Mouse (Mus musculus): ENCODE data around the gene Gm7029. TPM values are rescaled to one million over a fixed set of nuclear protein-coding genes. Genes with fewer than 3 reads are reported as not detected.
A peak's percentile ranks its signal among the peaks of the same experiment; 100 is the strongest.

The Gm7029 gene
- polyA plus RNA-seq, 1 experiment from 2014 or later: not detected

DNA sequence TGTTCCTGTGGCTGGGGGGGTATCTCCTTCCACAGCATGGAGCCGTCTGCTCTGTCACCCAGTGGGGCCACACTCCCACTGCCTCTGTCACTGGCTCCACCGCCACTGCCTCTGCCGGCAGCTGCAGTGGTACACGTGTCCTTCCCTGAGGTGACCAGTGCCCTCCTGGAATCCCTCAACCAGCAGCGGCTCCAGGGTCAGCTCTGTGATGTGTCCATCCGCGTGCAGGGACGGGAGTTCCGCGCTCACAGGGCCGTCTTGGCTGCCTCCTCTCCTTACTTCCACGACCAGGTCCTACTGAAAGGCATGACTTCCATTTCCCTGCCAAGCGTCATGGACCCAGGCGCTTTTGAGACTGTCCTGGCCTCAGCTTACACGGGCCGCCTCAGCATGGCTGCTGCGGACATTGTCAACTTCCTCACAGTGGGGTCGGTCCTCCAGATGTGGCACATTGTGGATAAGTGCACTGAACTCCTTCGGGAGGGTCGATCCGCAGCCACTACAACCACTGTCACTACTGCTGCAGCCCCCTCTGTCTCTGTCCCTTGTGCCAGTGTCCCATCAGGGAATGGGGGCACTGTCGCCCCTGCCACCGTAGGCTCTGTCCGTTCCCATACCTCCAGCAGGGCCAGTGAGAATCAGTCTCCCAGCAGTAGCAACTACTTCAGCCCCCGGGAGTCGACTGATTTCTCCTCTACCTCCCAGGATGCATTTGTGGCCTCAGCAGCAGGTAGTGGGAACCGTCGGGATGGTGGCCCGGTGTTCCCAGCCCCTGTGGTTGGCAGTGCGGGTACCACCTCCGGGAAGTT lies 43.4 kb downstream of the Gm7029 start:
- H3K27me3 ChIP-seq (replicated peaks): no peaks in the 10 kb centered on the region
- no peaks in the 10 kb centered on the region for H3K9me3 ChIP-seq
- peaks cover 14% of the 10 kb centered on the region for H3K36me3 ChIP-seq (replicated peaks)
- no peak overlapping the region for H3K27ac ChIP-seq
- 75% methylated on average over 31 of the region's 31 CpGs for WGBS
- peak overlapping the region; percentile 45; the same call in 1 of the 2 replicates for H3K9ac ChIP-seq
- peak overlapping the region; percentile 74 for H3K4me2 ChIP-seq
- H3K4me1 ChIP-seq: peaks cover 47% of the 10 kb centered on the region
- peak overlapping the region; percentile 56 for H3K4me3 ChIP-seq
- ATAC-seq (replicated peaks): no peak

DNA sequence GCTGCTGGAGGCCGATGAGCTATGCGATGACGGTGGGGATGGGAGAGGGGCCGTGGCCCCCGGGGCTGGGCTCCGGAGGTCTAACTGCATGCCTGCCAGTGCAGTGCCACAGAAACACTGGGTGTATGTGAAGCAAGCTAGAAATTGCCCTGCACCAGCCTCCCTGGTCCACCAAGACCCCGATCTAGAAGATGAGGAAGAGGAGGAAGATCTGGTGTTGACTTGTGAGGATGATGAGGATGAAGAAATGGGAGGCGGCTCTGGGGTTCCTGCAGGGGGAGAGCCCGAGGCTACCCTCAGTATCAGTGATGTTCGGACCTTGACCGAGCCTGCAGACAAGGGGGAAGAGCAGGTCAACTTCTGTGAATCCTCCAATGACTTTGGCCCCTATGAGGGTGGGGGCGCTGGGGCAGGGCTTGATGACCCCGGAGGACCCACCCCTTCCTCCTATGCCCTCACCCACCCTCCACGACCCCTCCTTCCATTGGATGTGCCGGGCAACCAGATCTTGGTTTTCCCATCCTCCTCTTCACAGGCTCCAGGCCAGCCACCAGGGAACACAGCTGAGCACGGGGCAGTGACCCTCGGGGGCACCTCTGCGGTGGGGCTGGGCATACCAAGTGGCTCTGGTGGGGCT lies 44.1 kb downstream of the Gm7029 start:
- H3K4me2 ChIP-seq: no peak overlapping the region
- H3K4me3 ChIP-seq: no peak overlapping the region
- no peak for ATAC-seq (replicated peaks)
- peaks cover 10% of the 10 kb centered on the region; the same call in 1 of the 2 replicates for H3K36me3 ChIP-seq (replicated peaks)
- no peaks in the 10 kb centered on the region for H3K27me3 ChIP-seq (replicated peaks)
- peaks cover 44% of the 10 kb centered on the region for H3K4me1 ChIP-seq
- WGBS: 85% methylated on average over 18 of the region's 18 CpGs
- H3K9ac ChIP-seq: no peak overlapping the region
- H3K27ac ChIP-seq: no peak overlapping the region
- H3K9me3 ChIP-seq: no peaks in the 10 kb centered on the region

DNA sequence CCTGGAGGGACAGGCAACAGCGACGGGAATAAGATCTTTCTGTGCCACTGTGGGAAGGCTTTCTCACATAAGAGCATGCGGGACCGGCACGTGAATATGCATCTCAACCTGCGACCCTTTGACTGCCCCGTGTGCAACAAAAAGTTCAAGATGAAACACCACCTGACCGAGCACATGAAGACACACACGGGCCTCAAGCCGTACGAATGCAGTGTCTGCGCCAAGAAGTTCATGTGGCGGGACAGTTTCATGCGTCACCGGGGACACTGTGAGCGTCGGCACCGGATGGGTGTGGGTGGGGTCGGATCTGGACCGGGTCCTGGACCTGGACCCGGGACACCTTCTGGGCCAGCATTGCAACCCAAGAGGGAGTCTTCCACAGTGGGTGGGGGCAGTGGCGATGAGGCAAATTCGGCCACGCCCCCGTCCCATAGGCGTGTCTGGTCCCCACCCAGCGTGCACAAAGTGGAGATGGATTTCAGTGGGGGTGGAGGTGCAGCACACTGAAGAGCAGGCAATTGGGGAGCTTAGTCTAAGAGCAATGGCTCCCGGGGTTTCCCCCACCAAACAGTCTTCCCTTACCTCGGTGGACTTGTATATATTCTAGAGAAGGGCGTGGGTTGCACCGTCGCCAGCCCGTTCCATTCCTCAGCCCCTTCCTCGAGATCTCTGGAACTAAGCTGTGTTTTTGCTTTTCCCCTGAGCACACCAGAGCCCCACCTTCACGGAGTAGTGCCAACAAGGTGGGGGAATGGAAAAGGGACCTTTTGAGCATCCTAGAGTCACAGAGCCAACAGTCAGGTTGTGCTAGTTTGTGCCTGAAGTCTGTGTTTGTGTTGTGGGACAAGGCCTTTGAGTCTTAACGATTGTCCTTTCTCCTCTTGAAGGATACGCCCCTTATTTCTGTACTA lies 44.9 kb downstream of the Gm7029 start:
- 62% methylated on average over 37 of the region's 37 CpGs for WGBS
- no peaks in the 10 kb centered on the region for H3K9me3 ChIP-seq
- H3K4me3 ChIP-seq: peak overlapping the region; percentile 32; the same call in 1 of the 2 replicates
- peak overlapping the region; percentile 56 for H3K4me2 ChIP-seq
- H3K27me3 ChIP-seq (replicated peaks): no peaks in the 10 kb centered on the region
- H3K36me3 ChIP-seq (replicated peaks): peaks cover 9% of the 10 kb centered on the region; the same call in 1 of the 2 replicates
- ATAC-seq (replicated peaks): no peak
- H3K27ac ChIP-seq: no peak overlapping the region
- H3K9ac ChIP-seq: peak overlapping the region; percentile 37; the same call in 1 of the 2 replicates
- peaks cover 44% of the 10 kb centered on the region for H3K4me1 ChIP-seq

DNA sequence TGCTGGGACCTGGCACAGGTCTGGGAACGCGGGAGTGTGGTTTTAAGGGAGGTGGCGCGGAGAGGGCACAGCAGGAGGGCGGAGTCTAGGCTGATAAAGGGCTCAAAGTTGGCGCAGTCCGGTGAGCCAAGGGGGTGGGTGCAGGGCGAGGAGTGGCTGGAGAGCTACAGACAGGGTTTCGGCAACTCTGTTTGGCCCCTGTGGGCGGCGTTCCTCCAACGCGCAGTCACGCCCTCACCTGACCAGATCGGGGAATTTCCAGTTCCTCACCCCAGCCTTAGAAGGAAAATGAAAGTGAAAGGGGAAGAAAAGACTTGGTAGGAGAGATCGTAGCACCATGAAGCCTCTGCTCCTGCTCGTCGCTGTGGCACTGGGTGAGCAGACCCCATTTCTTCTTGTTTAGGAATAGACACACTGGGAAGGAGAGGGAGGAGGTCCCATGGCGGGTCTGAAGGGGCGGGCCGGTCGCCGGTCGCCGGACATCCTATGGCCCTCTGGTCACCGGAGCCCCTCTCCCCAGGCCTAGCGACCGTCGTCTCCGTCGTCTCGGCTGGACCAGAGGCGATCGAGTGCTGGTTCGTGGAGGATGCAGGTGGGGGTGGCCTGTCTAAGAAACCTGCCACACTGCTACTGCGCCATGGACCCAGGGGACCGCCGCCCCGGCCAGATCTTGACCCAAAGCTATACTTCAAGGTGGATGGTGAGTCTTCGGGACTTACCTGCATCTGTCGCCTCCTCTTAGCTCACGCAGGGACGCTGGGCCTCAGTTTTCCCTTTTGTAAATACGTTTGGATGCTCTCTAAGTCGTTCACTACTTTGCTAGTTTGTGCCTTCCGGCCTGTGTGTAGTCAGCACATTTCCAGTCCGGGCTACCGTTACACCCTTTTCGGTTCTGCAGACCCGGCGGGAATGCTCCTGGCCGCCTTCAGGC lies 46.0 kb downstream of the Gm7029 start:
- no peaks in the 10 kb centered on the region for H3K9me3 ChIP-seq
- H3K4me3 ChIP-seq: peak overlapping the region; percentile 32
- H3K36me3 ChIP-seq (replicated peaks): no peaks in the 10 kb centered on the region; the same call in 1 of the 2 replicates
- 1% methylated on average over 52 of the region's 52 CpGs for WGBS
- H3K4me2 ChIP-seq: peak overlapping the region; percentile 56
- ATAC-seq (replicated peaks): no peak
- H3K9ac ChIP-seq: peak overlapping the region; percentile 37
- peak overlapping the region; percentile 49; the same call in 1 of the 2 replicates for H3K27ac ChIP-seq
- no peaks in the 10 kb centered on the region for H3K27me3 ChIP-seq (replicated peaks)
- peaks cover 44% of the 10 kb centered on the region for H3K4me1 ChIP-seq

DNA sequence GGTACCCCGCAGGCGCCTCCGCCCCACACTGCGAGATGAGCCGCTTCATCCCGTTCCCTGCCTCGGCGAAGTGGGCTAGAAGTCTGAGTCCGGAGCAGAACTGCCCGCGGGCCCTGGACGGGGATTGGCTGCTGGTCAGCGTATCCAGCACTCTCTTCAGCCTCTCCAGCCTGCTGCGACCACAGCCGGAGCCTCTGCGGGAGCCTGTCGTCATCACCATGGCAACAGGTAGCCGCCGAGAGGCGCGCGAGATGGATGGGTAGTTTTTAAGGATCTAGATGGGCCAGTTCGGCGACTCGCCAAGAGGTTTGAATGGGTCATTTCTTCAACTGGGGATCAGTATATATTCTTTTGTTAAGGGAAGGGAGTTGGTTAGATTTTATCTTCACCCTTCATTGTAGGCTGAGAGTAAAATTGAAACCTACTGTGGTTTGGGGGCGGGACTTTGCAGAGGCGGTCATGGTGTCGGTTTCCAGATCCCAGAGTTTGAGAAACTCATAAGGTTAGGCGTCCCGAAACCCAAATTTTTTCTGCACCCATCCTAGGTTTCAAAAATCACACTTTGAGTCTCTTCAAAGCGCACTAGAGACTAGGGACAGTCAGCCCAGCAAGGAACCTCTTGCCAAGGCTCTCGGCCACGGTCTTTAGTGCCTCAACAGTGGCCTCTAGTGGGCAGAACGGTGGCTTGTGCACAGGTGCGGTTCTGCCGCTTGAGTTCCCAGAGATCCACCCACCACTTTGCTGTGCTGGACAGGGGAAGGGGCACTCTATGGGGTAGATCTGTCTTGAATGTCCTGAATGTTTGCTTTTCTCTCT lies 46.9 kb downstream of the Gm7029 start:
- ATAC-seq (replicated peaks): no peak
- H3K27ac ChIP-seq: peak overlapping the region; percentile 49; the same call in 1 of the 2 replicates
- H3K4me3 ChIP-seq: peak overlapping the region; percentile 32
- H3K9ac ChIP-seq: peak overlapping the region; percentile 37
- 1% methylated on average over 36 of the region's 36 CpGs for WGBS
- peak overlapping the region; percentile 56 for H3K4me2 ChIP-seq
- peaks cover 35% of the 10 kb centered on the region for H3K4me1 ChIP-seq
- no peaks in the 10 kb centered on the region for H3K27me3 ChIP-seq (replicated peaks)
- no peaks in the 10 kb centered on the region for H3K9me3 ChIP-seq
- no peaks in the 10 kb centered on the region for H3K36me3 ChIP-seq (replicated peaks)

DNA sequence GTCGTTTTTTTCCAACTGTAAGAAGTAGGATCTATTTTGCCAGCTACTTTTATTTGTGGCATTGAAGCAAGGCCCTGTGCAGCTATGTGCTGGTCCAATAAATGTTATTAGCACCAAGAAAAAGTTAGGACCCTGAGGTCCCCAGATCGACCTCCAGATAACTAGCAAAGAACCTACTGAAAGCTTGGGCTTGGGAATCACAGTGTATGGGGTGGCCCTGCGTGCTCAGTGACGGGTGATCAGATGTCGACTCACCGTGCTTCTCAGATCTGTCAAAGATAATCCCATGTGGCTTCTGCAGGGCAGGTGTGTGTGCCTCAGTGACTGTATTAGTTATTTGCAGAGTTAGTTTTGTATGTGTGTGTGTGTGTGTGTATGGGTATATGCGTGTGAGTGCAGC lies 47.7 kb downstream of the Gm7029 start:
- no peaks in the 10 kb centered on the region for H3K36me3 ChIP-seq (replicated peaks)
- no peak overlapping the region for H3K4me2 ChIP-seq
- H3K27me3 ChIP-seq (replicated peaks): no peaks in the 10 kb centered on the region
- no peaks in the 10 kb centered on the region for H3K9me3 ChIP-seq
- H3K4me3 ChIP-seq: no peak overlapping the region
- ATAC-seq (replicated peaks): no peak
- no peak overlapping the region for H3K9ac ChIP-seq
- peaks cover 34% of the 10 kb centered on the region for H3K4me1 ChIP-seq
- H3K27ac ChIP-seq: no peak overlapping the region
- WGBS: 91% methylated on average over 7 of the region's 7 CpGs

Small RNA genes within 50 kb of the gene (microRNA-seq; reads per million reads assigned to microRNA genes)
- not detected for gene Gm27740

Other genes with a start within 250 kb of the Gm7029 start
- gene Zfp414, start 244.7 kb upstream of the Gm7029 start, polyA plus RNA-seq (2015; fragmentation: Nextera tagmentation; extraction: Ambion mirVana): 79.7 and 80.6 TPM in 2 replicates
- 0.59 and 0.83 TPM in 2 replicates for gene Pram1, start 235.8 kb upstream of the Gm7029 start, polyA plus RNA-seq (2015; fragmentation: Nextera tagmentation; extraction: Ambion mirVana)
- 197 and 208 TPM in 2 replicates for gene Hnrnpm, start 187.0 kb upstream of the Gm7029 start, polyA plus RNA-seq (2015; fragmentation: Nextera tagmentation; extraction: Ambion mirVana)
- gene March2, start 155.2 kb upstream of the Gm7029 start, polyA plus RNA-seq (2015; fragmentation: Nextera tagmentation; extraction: Ambion mirVana): 71.2 and 79.2 TPM in 2 replicates
- 630 and 639 TPM in 2 replicates for gene Rab11b, start 113.3 kb upstream of the Gm7029 start, polyA plus RNA-seq (2015; fragmentation: Nextera tagmentation; extraction: Ambion mirVana)
- 22.6 and 23.3 TPM in 2 replicates for gene Angptl4, start 92.0 kb upstream of the Gm7029 start, polyA plus RNA-seq (2015; fragmentation: Nextera tagmentation; extraction: Ambion mirVana)
- 51.5 and 53.4 TPM in 2 replicates for gene Kank3, start 63.3 kb upstream of the Gm7029 start, polyA plus RNA-seq (2015; fragmentation: Nextera tagmentation; extraction: Ambion mirVana)
- 476 TPM in 2 replicates for gene Rps28, start 49.3 kb upstream of the Gm7029 start, polyA plus RNA-seq (2015; fragmentation: Nextera tagmentation; extraction: Ambion mirVana)
- gene Ndufa7, start 49.3 kb upstream of the Gm7029 start, polyA plus RNA-seq (2015; fragmentation: Nextera tagmentation; extraction: Ambion mirVana): 467 and 476 TPM in 2 replicates
- gene Cd320, start 30.7 kb upstream of the Gm7029 start, polyA plus RNA-seq (2015; fragmentation: Nextera tagmentation; extraction: Ambion mirVana): 50.8 and 58.9 TPM in 2 replicates
- 1.5 and 2.6 TPM in 2 replicates for gene Kifc1, start 16.8 kb downstream of the Gm7029 start, polyA plus RNA-seq (2015; fragmentation: Nextera tagmentation; extraction: Ambion mirVana)
- 0.50 and 0.51 TPM in 2 replicates for gene Platr17, start 31.3 kb downstream of the Gm7029 start, polyA plus RNA-seq (2015; fragmentation: Nextera tagmentation; extraction: Ambion mirVana)
- 59.4 and 61.1 TPM in 2 replicates for gene Daxx, start 35.6 kb downstream of the Gm7029 start, polyA plus RNA-seq (2015; fragmentation: Nextera tagmentation; extraction: Ambion mirVana)
- 23.6 and 28.6 TPM in 2 replicates for gene Tapbp, start 42.1 kb downstream of the Gm7029 start, polyA plus RNA-seq (2015; fragmentation: Nextera tagmentation; extraction: Ambion mirVana)
- 18.1 and 18.3 TPM in 2 replicates for gene Zbtb22, start 42.1 kb downstream of the Gm7029 start, polyA plus RNA-seq (2015; fragmentation: Nextera tagmentation; extraction: Ambion mirVana)
- gene Rgl2, start 55.7 kb downstream of the Gm7029 start, polyA plus RNA-seq (2015; fragmentation: Nextera tagmentation; extraction: Ambion mirVana): 60.9 and 61.1 TPM in 2 replicates
- 178 TPM in 2 replicates for gene Pfdn6, start 66.5 kb downstream of the Gm7029 start, polyA plus RNA-seq (2015; fragmentation: Nextera tagmentation; extraction: Ambion mirVana)
- 25.9 and 26.2 TPM in 2 replicates for gene Wdr46, start 66.8 kb downstream of the Gm7029 start, polyA plus RNA-seq (2015; fragmentation: Nextera tagmentation; extraction: Ambion mirVana)
- gene B3galt4, start 77.7 kb downstream of the Gm7029 start, polyA plus RNA-seq (2015; fragmentation: Nextera tagmentation; extraction: Ambion mirVana): 14.9 and 15.1 TPM in 2 replicates
- gene Vps52, start 82.0 kb downstream of the Gm7029 start, polyA plus RNA-seq (2015; fragmentation: Nextera tagmentation; extraction: Ambion mirVana): 80.9 and 84.4 TPM in 2 replicates
- 689 and 743 TPM in 2 replicates for gene Rps18, start 82.2 kb downstream of the Gm7029 start, polyA plus RNA-seq (2015; fragmentation: Nextera tagmentation; extraction: Ambion mirVana)
- 19.0 and 20.1 TPM in 2 replicates for gene H2-K1, start 126.5 kb downstream of the Gm7029 start, polyA plus RNA-seq (2015; fragmentation: Nextera tagmentation; extraction: Ambion mirVana)
- 22.8 and 26.3 TPM in 2 replicates for gene Ring1, start 150.8 kb downstream of the Gm7029 start, polyA plus RNA-seq (2015; fragmentation: Nextera tagmentation; extraction: Ambion mirVana)
- 65.6 and 74.1 TPM in 2 replicates for gene H2-Ke6, start 154.2 kb downstream of the Gm7029 start, polyA plus RNA-seq (2015; fragmentation: Nextera tagmentation; extraction: Ambion mirVana)
- 178 and 184 TPM in 2 replicates for gene Slc39a7, start 157.8 kb downstream of the Gm7029 start, polyA plus RNA-seq (2015; fragmentation: Nextera tagmentation; extraction: Ambion mirVana)
- gene Rxrb, start 158.0 kb downstream of the Gm7029 start, polyA plus RNA-seq (2015; fragmentation: Nextera tagmentation; extraction: Ambion mirVana): 64.7 and 65.5 TPM in 2 replicates
- 3.2 and 4.8 TPM in 2 replicates for gene Col11a2, start 165.6 kb downstream of the Gm7029 start, polyA plus RNA-seq (2015; fragmentation: Nextera tagmentation; extraction: Ambion mirVana)
- not detected in 2 replicates for gene H2-Oa, start 218.5 kb downstream of the Gm7029 start, polyA plus RNA-seq (2015; fragmentation: Nextera tagmentation; extraction: Ambion mirVana)
- gene H2-DMa, start 245.7 kb downstream of the Gm7029 start, polyA plus RNA-seq (2015; fragmentation: Nextera tagmentation; extraction: Ambion mirVana): 17.2 and 18.8 TPM in 2 replicates
- gene Brd2, start 248.8 kb downstream of the Gm7029 start, polyA plus RNA-seq (2015; fragmentation: Nextera tagmentation; extraction: Ambion mirVana): 137 and 140 TPM in 2 replicates